Mouse (Mus musculus) hindbrain, embryonic 10.5 days (tissue): ENCODE data around the gene Chit1. TPM values are rescaled to one million over a fixed set of nuclear protein-coding genes. Genes with fewer than 3 reads are reported as not detected.

Experiments
- DNase-seq: peaks from one replicate; pipeline ENCODE4 v3.0.0-alpha.2; 2017; ENCODE audit warnings: low spot score
- H3K27ac ChIP-seq: fragments of 300-500 bp; sonication (generic); 2 replicates; pipeline ENCODE4 v1.5.1; 2016; ENCODE audit warnings: mild to moderate bottlenecking, moderate library complexity
- H3K27me3 ChIP-seq: fragments of 300-500 bp; sonication (generic); 2 replicates; pipeline ENCODE4 v1.6.1; 2016; ENCODE audit warnings: mild to moderate bottlenecking; ENCODE audit not compliant: poor library complexity, insufficient read depth, severe bottlenecking
- H3K36me3 ChIP-seq: fragments of 300-500 bp; sonication (generic); 2 replicates; pipeline ENCODE4 v1.6.1; 2016; ENCODE audit warnings: mild to moderate bottlenecking, moderate library complexity
- H3K4me1 ChIP-seq: fragments of 300-500 bp; sonication (generic); replicated peaks from 2 replicates; pipeline ENCODE4 v1.6.1; 2016; ENCODE audit warnings: mild to moderate bottlenecking
- H3K4me3 ChIP-seq: fragments of 300-500 bp; sonication (generic); 2 replicates; pipeline ENCODE4 v1.5.1; 2016; ENCODE audit warnings: mild to moderate bottlenecking, moderate library complexity
- H3K9me3 ChIP-seq: fragments of 300-500 bp; sonication (generic); 2 replicates; pipeline ENCODE4 v1.6.1; 2016; ENCODE audit warnings: mild to moderate bottlenecking, moderate library complexity
- WGBS: fragments of 180-500 bp; shearing (Covaris S2); methylation state at CpG from one replicate; pipeline ENCODE4 v1.1.7; 2016; 5-methylcytosine and 5-hydroxymethylcytosine counted together
- polyA plus RNA-seq: library from polyadenylated mRNA; unstranded; fragments of >200 nt; fragmentation: Nextera tagmentation; extraction: Ambion mirVana; gene quantifications from 2 replicates; pipeline ENCODE4 v1.2.1, GENCODE M21; 2016

The Chit1 gene
- polyA plus RNA-seq, 1 experiment from 2014 or later, result not detected

- Histone ChIP-seq H3K36me3 (peaks cover 36% of the 10 kb centered on the region), H3K9me3 (no peaks in the 10 kb centered on the region), H3K27ac (peak overlapping the region; percentile 87; the same call in 1 of the 2 replicates), H3K4me1 (peaks cover 92% of the 10 kb centered on the region), H3K4me3 (no peak overlapping the region), H3K27me3 (no peaks in the 10 kb centered on the region)
- WGBS, result 86% methylated on average over 1 of the region's 1 CpGs
- no peak for DNase-seq
Measured at GRCm38 (mm10) chr1:134073658-134074057, 37.4 kb upstream of the Chit1 start.

- 50% methylated on average over 3 of the region's 3 CpGs for WGBS
- Histone ChIP-seq H3K27ac (peak overlapping the region; percentile 87; the same call in 1 of the 2 replicates), H3K4me1 (peaks cover 92% of the 10 kb centered on the region), H3K36me3 (peaks cover 36% of the 10 kb centered on the region), H3K27me3 (no peaks in the 10 kb centered on the region), H3K9me3 (no peaks in the 10 kb centered on the region), H3K4me3 (peak overlapping the region; percentile 65; the same call in 1 of the 2 replicates)
- no peak for DNase-seq
Measured at GRCm38 (mm10) chr1:134074184-134074583, 36.9 kb upstream of the Chit1 start.

GRCm38 (mm10) chr1:134074606-134075005 is 36.4 kb upstream of the Chit1 start:
- Histone ChIP-seq H3K9me3 (no peaks in the 10 kb centered on the region), H3K4me1 (peaks cover 92% of the 10 kb centered on the region), H3K27me3 (no peaks in the 10 kb centered on the region), H3K27ac (peak overlapping the region; percentile 19; the same call in 1 of the 2 replicates), H3K4me3 (peak overlapping the region; percentile 65), H3K36me3 (peaks cover 36% of the 10 kb centered on the region)
- DNase-seq, result no peak
- 87% methylated on average over 10 of the region's 10 CpGs for WGBS

GRCm38 (mm10) chr1:134075532-134075931 is 35.5 kb upstream of the Chit1 start:
- H3K36me3 ChIP-seq, result peaks cover 36% of the 10 kb centered on the region
- H3K9me3 ChIP-seq, result no peaks in the 10 kb centered on the region
- peak overlapping the region; percentile 65 for H3K4me3 ChIP-seq
- H3K27me3 ChIP-seq, result no peaks in the 10 kb centered on the region
- DNase-seq, result no peak
- H3K27ac ChIP-seq, result peak overlapping the region; percentile 88
- H3K4me1 ChIP-seq, result peaks cover 92% of the 10 kb centered on the region
- WGBS, result 96% methylated on average over 8 of the region's 8 CpGs

- Histone ChIP-seq H3K9me3 (no peaks in the 10 kb centered on the region), H3K4me3 (peak overlapping the region; percentile 65), H3K4me1 (peaks cover 80% of the 10 kb centered on the region), H3K36me3 (peaks cover 36% of the 10 kb centered on the region), H3K27me3 (no peaks in the 10 kb centered on the region), H3K27ac (peak overlapping the region; percentile 88)
- DNase-seq, result no peak
- WGBS, result 30% methylated on average over 2 of the region's 2 CpGs
Measured at GRCm38 (mm10) chr1:134076789-134077188, 34.3 kb upstream of the Chit1 start.

- 50% methylated on average over 14 of the region's 14 CpGs for WGBS
- Histone ChIP-seq H3K9me3 (no peaks in the 10 kb centered on the region), H3K4me1 (peaks cover 74% of the 10 kb centered on the region), H3K27ac (peak overlapping the region; percentile 88), H3K27me3 (no peaks in the 10 kb centered on the region), H3K4me3 (peak overlapping the region; percentile 65), H3K36me3 (peaks cover 36% of the 10 kb centered on the region)
- peak; percentile 60 for DNase-seq
Measured at GRCm38 (mm10) chr1:134077389-134078060, 33.5 kb upstream of the Chit1 start.

GRCm38 (mm10) chr1:134078061-134078795 is 32.8 kb upstream of the Chit1 start:
- Histone ChIP-seq H3K4me3 (peak overlapping the region; percentile 65), H3K9me3 (no peaks in the 10 kb centered on the region), H3K36me3 (peaks cover 36% of the 10 kb centered on the region), H3K27me3 (no peaks in the 10 kb centered on the region), H3K4me1 (peaks cover 74% of the 10 kb centered on the region), H3K27ac (peak overlapping the region; percentile 88)
- DNase-seq, result peak; percentile 39
- 11% methylated on average over 19 of the region's 19 CpGs for WGBS

GRCm38 (mm10) chr1:134078802-134079476 is 32.1 kb upstream of the Chit1 start, which contains the start of gene Btg2:
Gene Btg2 (minus strand): TSS chr1:134079120.
- Histone ChIP-seq H3K4me1 (peaks cover 71% of the 10 kb centered on the region), H3K4me3 (peak within 1 kb of the TSS; percentile 65), H3K9me3 (no peaks in the 10 kb centered on the region), H3K27ac (peak within 1 kb of the TSS; percentile 88), H3K27me3 (no peaks in the 10 kb centered on the region), H3K36me3 (peaks cover 36% of the 10 kb centered on the region)
- WGBS, result under 1% methylated on average over 62 of the region's 62 CpGs
- peak; percentile 97 for DNase-seq

- Histone ChIP-seq H3K36me3 (peaks cover 33% of the 10 kb centered on the region), H3K4me3 (peak overlapping the region; percentile 65), H3K9me3 (no peaks in the 10 kb centered on the region), H3K4me1 (peaks cover 64% of the 10 kb centered on the region), H3K27ac (peak overlapping the region; percentile 88), H3K27me3 (no peaks in the 10 kb centered on the region)
- 3% methylated on average over 9 of the region's 9 CpGs for WGBS
- no peak for DNase-seq
Measured at GRCm38 (mm10) chr1:134079477-134080163, 31.4 kb upstream of the Chit1 start.

- Histone ChIP-seq H3K9me3 (no peaks in the 10 kb centered on the region), H3K4me3 (no peak overlapping the region), H3K4me1 (peaks cover 64% of the 10 kb centered on the region), H3K27me3 (no peaks in the 10 kb centered on the region), H3K36me3 (peaks cover 25% of the 10 kb centered on the region), H3K27ac (peak overlapping the region; percentile 88)
- WGBS, result 79% methylated on average over 4 of the region's 4 CpGs
- no peak for DNase-seq
Measured at GRCm38 (mm10) chr1:134080406-134080805, 30.6 kb upstream of the Chit1 start.

GRCm38 (mm10) chr1:134080881-134081450 is 30.1 kb upstream of the Chit1 start:
- DNase-seq, result no peak
- peaks cover 64% of the 10 kb centered on the region for H3K4me1 ChIP-seq
- H3K27ac ChIP-seq, result peak overlapping the region; percentile 88; the same call in 1 of the 2 replicates
- peaks cover under 1% of the 10 kb centered on the region; the same call in 1 of the 2 replicates for H3K27me3 ChIP-seq
- no peak overlapping the region for H3K4me3 ChIP-seq
- peaks cover 19% of the 10 kb centered on the region for H3K36me3 ChIP-seq
- H3K9me3 ChIP-seq, result no peaks in the 10 kb centered on the region
- 84% methylated on average over 5 of the region's 5 CpGs for WGBS

GRCm38 (mm10) chr1:134082987-134083516 is 28.0 kb upstream of the Chit1 start:
- no peaks in the 10 kb centered on the region for H3K9me3 ChIP-seq
- WGBS, result 67% methylated on average over 11 of the region's 11 CpGs
- H3K27me3 ChIP-seq, result peaks cover 4% of the 10 kb centered on the region; the same call in 1 of the 2 replicates
- H3K27ac ChIP-seq, result peak overlapping the region; percentile 57
- H3K36me3 ChIP-seq, result no peaks in the 10 kb centered on the region
- peaks cover 60% of the 10 kb centered on the region for H3K4me1 ChIP-seq
- H3K4me3 ChIP-seq, result no peak overlapping the region
- no peak for DNase-seq
